ENCODE assay signal across 8 mouse cellular contexts in the genomic region with DNA sequence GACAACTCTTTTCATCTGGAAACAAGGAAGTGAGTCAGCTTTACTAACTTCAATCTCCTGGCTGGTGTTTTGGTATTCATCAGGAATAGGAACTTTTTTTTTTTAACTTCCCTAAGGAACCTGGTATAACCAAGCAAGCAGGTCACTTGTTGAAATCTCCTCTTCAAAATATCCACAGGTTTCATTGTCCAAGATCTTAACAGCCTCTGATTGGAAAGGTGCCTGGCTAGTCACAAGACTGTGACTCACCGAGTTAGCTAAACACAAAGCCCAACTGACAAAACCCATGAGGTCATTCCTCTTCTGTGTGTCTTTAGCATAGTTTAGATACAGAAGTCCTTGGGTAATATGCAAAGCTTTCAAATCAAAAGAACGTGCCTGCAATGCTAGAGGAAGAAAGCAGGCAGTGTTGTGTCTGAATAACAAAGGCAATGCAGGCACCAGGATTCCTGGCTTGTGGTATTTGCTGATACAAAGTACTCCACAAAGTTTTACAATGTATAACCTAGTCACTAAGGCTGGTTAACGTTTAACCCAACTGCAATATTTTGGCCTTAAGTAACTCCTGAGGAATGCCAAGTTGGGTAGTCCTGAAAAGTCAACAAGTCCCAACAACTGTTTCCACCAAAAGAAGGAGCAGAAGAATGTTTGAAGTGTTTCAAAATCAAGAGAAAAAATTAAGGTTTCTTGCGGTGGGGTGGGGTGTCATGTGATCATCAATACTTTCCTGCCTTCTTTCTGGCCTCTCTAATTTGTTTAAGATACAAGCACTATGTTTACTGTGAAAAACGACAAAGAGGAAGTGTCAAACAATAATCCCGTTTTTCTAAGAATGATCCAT. TPM values are rescaled to one million over a fixed set of nuclear protein-coding genes. Genes with fewer than 3 reads are reported as not detected.
DNase-seq lines count a peak whose midpoint lies in the region; ATAC-seq and TF ChIP-seq lines count a peak whose summit lies in the region.

No protein-coding gene starts in this region.

- TF ChIP-seq POLR2A in bone marrow macrophage, adult 2 months (IDR thresholded peaks at IDR 0.05; ENCODE audit: borderline replicate concordance, low read depth, low read length), result no peak

- H3K36me3 ChIP-seq in midbrain, embryonic 12.5 days, result no peaks in the 10 kb centered on the region
- H3K36me3 ChIP-seq in midbrain, embryonic 13.5 days, result no peaks in the 10 kb centered on the region
- no peaks in the 10 kb centered on the region for H3K36me3 ChIP-seq in kidney, embryonic 14.5 days (ENCODE audit: control insufficient read depth, insufficient read depth, low read length)
- H3K36me3 ChIP-seq in megakaryocyte, embryonic 14.5 days (replicated peaks; ENCODE audit: low read length), result no peaks in the 10 kb centered on the region
- no peaks in the 10 kb centered on the region for H3K36me3 ChIP-seq in hindbrain, embryonic 16.5 days (ENCODE audit: control insufficient read depth, insufficient read depth, low read length)

- H3K27ac ChIP-seq in midbrain, embryonic 12.5 days (replicated peaks), result no peak overlapping the region
- no peak overlapping the region for H3K27ac ChIP-seq in midbrain, embryonic 13.5 days
- peak overlapping the region; percentile 100 for H3K27ac ChIP-seq in bone marrow macrophage, adult 2 months (ENCODE audit: insufficient read depth, low read depth, low read length)
- peak overlapping the region; percentile 71 for H3K27ac ChIP-seq in kidney, embryonic 14.5 days (ENCODE audit: low read depth, low read length)
- H3K27ac ChIP-seq in hindbrain, embryonic 16.5 days (ENCODE audit: low read depth, low read length), result no peak overlapping the region

- H3K4me3 ChIP-seq in midbrain, embryonic 12.5 days, result no peak overlapping the region
- no peak overlapping the region for H3K4me3 ChIP-seq in midbrain, embryonic 13.5 days (replicated peaks)
- H3K4me3 ChIP-seq in bone marrow macrophage, adult 2 months (ENCODE audit: insufficient read depth, low read length), result peak overlapping the region; percentile 59; the same call in 1 of the 2 replicates
- no peak overlapping the region for H3K4me3 ChIP-seq in kidney, embryonic 14.5 days (ENCODE audit: low read length)
- H3K4me3 ChIP-seq in megakaryocyte, embryonic 14.5 days (replicated peaks), result peak overlapping the region; percentile 64
- H3K4me3 ChIP-seq in hindbrain, embryonic 16.5 days (ENCODE audit: low read length), result no peak overlapping the region

- H3K9ac ChIP-seq in midbrain, embryonic 12.5 days (replicated peaks), result no peak overlapping the region
- H3K9ac ChIP-seq in midbrain, embryonic 13.5 days (replicated peaks), result no peak overlapping the region
- no peak overlapping the region for H3K9ac ChIP-seq in kidney, embryonic 14.5 days (ENCODE audit: low read depth, low read length)
- no peak overlapping the region for H3K9ac ChIP-seq in hindbrain, embryonic 16.5 days (ENCODE audit: low read depth, low read length)

- peak; percentile 61 for ATAC-seq in midbrain, embryonic 12.5 days (ENCODE audit: low FRiP score, low read depth)
- ATAC-seq in midbrain, embryonic 13.5 days, result no peak
- peak; percentile 69; the same call in 1 of the 2 replicates for ATAC-seq in kidney, embryonic 14.5 days (ENCODE audit: low FRiP score, low TSS enrichment)
- no peak for ATAC-seq in hindbrain, embryonic 16.5 days
- ATAC-seq in megakaryocyte-erythroid progenitor cell, adult 5-6 weeks (replicated peaks; ENCODE audit: low FRiP score, low TSS enrichment, poor library complexity, severe bottlenecking), result no peak

- no peak overlapping the region for H3K4me2 ChIP-seq in midbrain, embryonic 12.5 days (replicated peaks)
- no peak overlapping the region for H3K4me2 ChIP-seq in midbrain, embryonic 13.5 days (replicated peaks)
- no peak overlapping the region; the same call in 1 of the 2 replicates for H3K4me2 ChIP-seq in kidney, embryonic 14.5 days (replicated peaks; ENCODE audit: low read depth, low read length)
- H3K4me2 ChIP-seq in hindbrain, embryonic 16.5 days (ENCODE audit: low read length), result no peak overlapping the region

- DNase-seq in heart, adult 11 months, result peak; percentile 98

- H3K9me3 ChIP-seq in midbrain, embryonic 12.5 days, result no peaks in the 10 kb centered on the region
- no peaks in the 10 kb centered on the region for H3K9me3 ChIP-seq in midbrain, embryonic 13.5 days
- no peaks in the 10 kb centered on the region for H3K9me3 ChIP-seq in kidney, embryonic 14.5 days (ENCODE audit: control insufficient read depth, low read length)
- H3K9me3 ChIP-seq in megakaryocyte, embryonic 14.5 days, result no peaks in the 10 kb centered on the region
- H3K9me3 ChIP-seq in hindbrain, embryonic 16.5 days (ENCODE audit: control insufficient read depth, low read length), result no peaks in the 10 kb centered on the region

- no peaks in the 10 kb centered on the region for H3K27me3 ChIP-seq in midbrain, embryonic 12.5 days
- no peaks in the 10 kb centered on the region for H3K27me3 ChIP-seq in midbrain, embryonic 13.5 days
- H3K27me3 ChIP-seq in kidney, embryonic 14.5 days (ENCODE audit: control insufficient read depth, insufficient read depth, low read length), result no peaks in the 10 kb centered on the region
- no peaks in the 10 kb centered on the region for H3K27me3 ChIP-seq in megakaryocyte, embryonic 14.5 days (replicated peaks)
- H3K27me3 ChIP-seq in hindbrain, embryonic 16.5 days (replicated peaks; ENCODE audit: control insufficient read depth, insufficient read depth, low read length), result no peaks in the 10 kb centered on the region

- WGBS in midbrain, embryonic 12.5 days, result 13% methylated on average over 6 of the region's 6 CpGs
- WGBS in midbrain, embryonic 13.5 days, result 12% methylated on average over 6 of the region's 6 CpGs
- 17% methylated on average over 6 of the region's 6 CpGs for WGBS in kidney, embryonic 14.5 days
- 7% methylated on average over 6 of the region's 6 CpGs for WGBS in hindbrain, embryonic 16.5 days

- TF ChIP-seq CTCF in bone marrow macrophage, adult 2 months (IDR thresholded peaks at IDR 0.05; ENCODE audit: low read depth, low read length), result no peak

- H3K4me1 ChIP-seq in midbrain, embryonic 12.5 days, result peaks cover 6% of the 10 kb centered on the region; the same call in 1 of the 2 replicates
- H3K4me1 ChIP-seq in midbrain, embryonic 13.5 days (replicated peaks), result peaks cover 4% of the 10 kb centered on the region; the same call in 1 of the 2 replicates
- peaks cover 41% of the 10 kb centered on the region for H3K4me1 ChIP-seq in bone marrow macrophage, adult 2 months (ENCODE audit: control insufficient read depth, insufficient read depth, low read length)
- H3K4me1 ChIP-seq in kidney, embryonic 14.5 days (ENCODE audit: control insufficient read depth, insufficient read depth, low read length), result 0 out of 2 replicates have a peak, but pooled peaks cover 4% of the 10 kb centered on the region
- peaks cover 40% of the 10 kb centered on the region for H3K4me1 ChIP-seq in megakaryocyte, embryonic 14.5 days
- H3K4me1 ChIP-seq in hindbrain, embryonic 16.5 days (ENCODE audit: control insufficient read depth, insufficient read depth, low read depth, low read length), result no peaks in the 10 kb centered on the region

RNA-seq across cellular contexts. Expression of gene Klf6, which starts 57.5 kb away (rescaled TPM):
- 71.6 and 77.0 TPM in 2 replicates for polyA plus RNA-seq in midbrain, embryonic 12.5 days (2016; fragmentation: Nextera tagmentation; extraction: Ambion mirVana)
- polyA plus RNA-seq in midbrain, embryonic 13.5 days (2015; fragmentation: Nextera tagmentation; extraction: Ambion mirVana), result 68.3 and 82.1 TPM in 2 replicates
- polyA plus RNA-seq in bone marrow macrophage, adult 2 months (2012; ENCODE audit: insufficient read depth, insufficient read length, missing spikeins), result 174 TPM in 2 replicates
- polyA plus RNA-seq in kidney, embryonic 14.5 days (2014; fragmentation: Nextera tagmentation; extraction: Ambion mirVana), result 32.6 and 50.4 TPM in 2 replicates
- 51.6 and 132 TPM in 2 replicates for polyA plus RNA-seq in megakaryocyte, embryonic 14.5 days (2012; ENCODE audit: insufficient read depth, low replicate concordance)
- polyA plus RNA-seq in hindbrain, embryonic 16.5 days (2015; fragmentation: Nextera tagmentation; extraction: Ambion mirVana), result 87.6 and 96.3 TPM in 2 replicates
- total RNA-seq in megakaryocyte-erythroid progenitor cell, adult 5-6 weeks (2014; fragmentation: Nextera tagmentation), result 4.3 and 10.6 TPM in 2 replicates
- 79.0 and 116 TPM in 2 replicates for total RNA-seq in megakaryocyte-erythroid progenitor cell, adult 5-6 weeks (2017)

Comparison
In these comparisons a context has a peak if more than half of its experiments do, and no peak if none do; other contexts are left out.
1. ATAC-seq: peak in midbrain, embryonic 12.5 days (single experiment) and kidney, embryonic 14.5 days (single experiment); none in midbrain, embryonic 13.5 days (single experiment), hindbrain, embryonic 16.5 days (single experiment) and megakaryocyte-erythroid progenitor cell, adult 5-6 weeks (single experiment).
2. H3K27ac ChIP-seq: peak in bone marrow macrophage, adult 2 months (single experiment) and kidney, embryonic 14.5 days (single experiment); none in midbrain, embryonic 12.5 days (single experiment), midbrain, embryonic 13.5 days (single experiment) and hindbrain, embryonic 16.5 days (single experiment).
3. H3K4me3 ChIP-seq: peak in bone marrow macrophage, adult 2 months (single experiment) and megakaryocyte, embryonic 14.5 days (single experiment); none in midbrain, embryonic 12.5 days (single experiment), midbrain, embryonic 13.5 days (single experiment), kidney, embryonic 14.5 days (single experiment) and hindbrain, embryonic 16.5 days (single experiment).